Mouse (Mus musculus): ENCODE data around the gene Spef1. TPM values are rescaled to one million over a fixed set of nuclear protein-coding genes. Genes with fewer than 3 reads are reported as not detected.

The Spef1 gene
- total RNA-seq, 2 experiments from 2014 or later, result 4.7 to 5.5 TPM

DNA sequence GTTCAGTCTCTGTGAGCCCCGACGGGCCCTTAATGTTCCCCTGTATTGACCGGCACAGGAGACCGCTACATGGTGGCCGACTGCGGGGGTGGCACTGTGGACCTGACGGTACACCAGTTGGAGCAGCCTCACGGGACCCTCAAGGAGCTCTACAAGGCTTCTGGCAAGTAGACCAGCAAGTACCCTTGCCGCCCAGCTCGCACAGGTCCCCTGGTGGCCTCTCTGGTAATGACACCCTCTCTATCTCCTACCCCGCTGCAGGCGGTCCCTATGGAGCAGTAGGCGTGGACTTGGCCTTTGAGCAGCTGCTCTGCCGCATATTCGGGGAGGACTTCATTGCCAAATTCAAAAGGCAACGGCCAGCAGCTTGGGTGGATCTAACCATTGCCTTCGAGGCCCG is 44.5 kb downstream of the Spef1 start:
- DNase-seq, result peak; percentile 87 to 88

DNA sequence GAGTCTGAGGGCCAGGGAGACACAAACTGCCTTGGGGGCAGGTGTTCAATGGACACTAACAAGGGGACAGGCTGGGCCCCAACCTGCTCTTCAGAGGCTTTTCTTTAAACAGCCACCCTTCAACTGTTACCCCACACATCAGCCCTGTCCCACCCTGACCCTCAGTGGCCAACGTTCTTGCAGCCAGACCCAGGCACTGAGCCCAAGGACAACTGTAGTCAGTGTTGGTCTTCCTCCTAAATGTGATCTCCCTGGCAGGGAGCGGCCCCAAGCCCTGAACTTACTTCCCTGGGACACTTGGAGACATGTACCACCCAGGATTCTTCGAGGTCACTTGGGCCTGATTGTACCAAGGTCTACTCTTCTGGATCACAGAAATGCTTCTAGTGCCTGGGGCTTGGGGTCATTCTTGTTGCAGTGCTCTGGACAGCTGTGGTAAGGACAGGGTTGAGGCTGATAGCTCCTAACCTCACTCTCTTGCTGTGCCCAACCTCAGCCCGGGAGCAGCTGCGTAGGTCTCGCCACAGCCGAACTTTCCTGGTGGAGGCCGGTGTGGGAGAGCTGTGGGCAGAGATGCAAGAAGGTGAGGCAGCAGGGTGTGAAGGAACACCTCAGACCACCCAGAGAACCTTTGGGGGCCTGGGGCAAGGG is 45.6 kb downstream of the Spef1 start:
- peak in 1 of 2 experiments; percentile 7 for DNase-seq

DNA sequence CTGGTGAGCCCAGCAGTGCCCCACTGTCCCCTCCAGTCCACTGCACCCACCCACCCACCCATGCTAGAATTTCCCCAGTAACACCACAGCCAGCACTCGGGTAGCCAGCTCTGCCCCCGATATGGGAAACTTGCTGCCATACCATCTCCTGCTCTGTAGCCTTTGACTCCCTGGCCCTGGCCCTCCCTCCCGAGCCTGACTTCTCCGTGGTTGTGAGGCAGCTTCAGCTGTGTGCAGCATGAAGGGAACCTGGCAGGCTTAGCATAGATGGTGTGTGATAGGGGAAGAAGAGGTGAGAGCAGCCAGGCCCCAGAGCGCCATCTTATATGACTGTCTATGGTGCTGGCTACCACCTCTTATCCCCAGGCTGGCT is 46.6 kb downstream of the Spef1 start:
- DNase-seq, result no peak

DNA sequence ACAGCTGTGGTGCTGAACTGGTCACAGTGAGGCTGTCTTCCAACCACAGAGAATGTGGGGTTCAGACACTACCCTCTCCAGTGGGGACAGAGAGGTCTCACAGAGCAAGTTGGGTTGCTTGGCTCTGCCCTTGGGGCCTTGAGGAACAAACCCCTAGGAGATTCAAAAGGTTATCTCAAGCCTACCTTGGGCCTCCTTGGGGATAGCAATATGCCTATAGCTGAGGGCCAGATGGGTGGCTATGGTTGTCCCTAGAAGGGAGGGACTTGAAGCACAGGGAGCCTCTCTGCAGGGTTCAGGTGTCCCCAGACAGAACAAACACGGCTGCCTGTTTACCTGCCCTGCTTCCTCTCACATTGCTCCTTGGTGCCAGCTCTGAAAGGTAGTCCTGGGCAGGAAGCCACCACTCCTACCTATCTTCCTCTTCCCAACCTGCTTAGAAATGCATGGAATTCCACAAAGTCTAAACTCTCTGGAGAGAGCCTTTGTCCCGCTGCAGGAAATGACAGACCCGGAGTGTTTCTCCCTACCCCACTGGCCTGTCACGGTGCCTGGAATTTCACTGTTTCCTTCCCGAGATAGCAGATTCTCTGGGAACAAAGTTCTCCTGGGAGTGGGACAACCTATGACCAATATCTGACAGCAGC is 47.1 kb downstream of the Spef1 start:
- DNase-seq, result peak; percentile 56 to 83

DNA sequence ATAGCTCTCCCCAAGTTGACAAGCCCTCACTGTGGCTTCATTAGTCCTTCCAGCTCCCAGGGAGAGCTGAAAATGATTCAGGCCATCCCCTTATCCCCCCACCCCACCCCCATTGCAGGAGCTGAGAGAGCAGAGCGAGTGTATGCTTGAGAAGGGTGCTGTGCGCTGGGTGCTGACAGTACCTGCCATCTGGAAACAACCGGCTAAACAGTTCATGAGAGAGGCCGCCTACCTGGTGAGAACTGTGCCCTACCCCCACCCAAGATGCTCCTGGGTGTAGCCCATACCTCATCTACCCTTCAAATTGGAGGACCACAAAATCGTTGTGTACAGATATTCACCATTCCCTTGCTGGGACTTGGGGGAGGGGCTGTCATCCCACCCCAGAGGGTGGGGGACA is 47.8 kb downstream of the Spef1 start:
- DNase-seq, result peak in 1 of 2 experiments; percentile 7

DNA sequence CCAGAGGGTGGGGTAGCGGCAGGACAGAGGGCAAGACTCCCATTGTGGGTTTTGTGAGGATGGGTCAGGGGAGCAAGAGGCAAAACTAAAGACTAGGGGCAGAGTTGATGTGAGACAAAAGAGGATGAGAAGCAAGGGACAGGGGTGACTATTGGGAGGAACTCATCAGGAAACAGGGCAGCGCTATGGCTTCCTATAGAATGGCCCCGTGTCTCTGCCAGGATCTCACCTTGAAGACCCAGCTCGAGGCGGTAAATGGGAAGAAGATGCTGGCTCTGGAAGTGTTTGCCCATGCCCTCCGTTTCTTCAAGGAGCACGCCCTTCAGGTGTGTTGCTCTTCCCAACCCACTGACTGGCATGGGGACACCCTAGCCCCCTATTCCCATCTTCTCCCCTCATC is 48.3 kb downstream of the Spef1 start:
- DNase-seq, result no peak

DNA sequence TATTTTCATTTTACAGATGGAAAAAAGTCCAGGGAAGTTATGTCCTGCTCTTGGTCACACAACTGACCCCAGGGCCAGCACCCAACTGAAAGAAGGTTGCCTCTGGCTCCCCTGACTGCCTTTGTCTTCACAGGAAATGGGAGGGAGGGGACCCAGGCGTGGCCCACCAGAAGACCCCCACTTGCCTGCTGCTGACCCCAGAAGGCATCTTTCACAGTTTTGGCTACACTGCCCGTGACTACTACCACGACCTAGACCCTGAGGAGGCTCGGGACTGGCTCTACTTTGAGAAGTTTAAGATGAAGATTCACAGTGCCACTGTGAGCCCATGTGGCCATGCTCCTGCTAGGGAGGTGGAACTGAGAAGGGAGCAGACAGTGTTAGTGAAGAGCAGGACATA is 48.8 kb downstream of the Spef1 start:
- DNase-seq, result peak in 1 of 2 experiments; percentile 4

DNA sequence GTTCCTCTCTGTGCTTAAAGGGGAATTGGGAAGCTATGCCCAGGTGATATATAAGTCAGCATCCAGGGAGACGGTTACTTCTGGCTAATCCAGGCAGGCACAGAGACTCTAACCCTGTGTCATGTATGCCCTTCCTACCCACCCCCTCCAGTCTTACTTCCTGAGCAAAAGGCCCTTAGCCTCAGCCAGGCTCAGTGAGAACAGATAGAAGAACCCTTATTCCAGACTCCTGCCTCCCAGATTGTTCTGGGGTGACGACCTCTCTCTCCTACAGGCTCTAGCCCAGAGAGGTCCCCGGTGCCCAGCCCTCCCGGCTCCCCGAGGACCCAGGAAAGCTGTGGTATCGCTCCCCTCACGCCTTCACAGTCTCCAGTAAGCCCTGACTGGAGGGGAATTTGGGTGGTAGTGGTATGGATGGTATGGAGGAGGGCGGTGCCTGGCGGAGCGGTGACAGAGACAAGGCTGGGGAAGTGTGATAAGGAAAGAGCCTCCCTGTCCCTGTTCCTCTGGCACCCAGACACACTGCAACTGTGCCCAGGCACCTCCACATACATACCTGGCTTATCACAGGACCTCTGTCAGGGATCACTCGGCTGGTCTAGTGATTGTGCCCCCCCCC is 51.5 kb downstream of the Spef1 start:
- DNase-seq, result peak in 1 of 2 experiments; percentile 9

DNA sequence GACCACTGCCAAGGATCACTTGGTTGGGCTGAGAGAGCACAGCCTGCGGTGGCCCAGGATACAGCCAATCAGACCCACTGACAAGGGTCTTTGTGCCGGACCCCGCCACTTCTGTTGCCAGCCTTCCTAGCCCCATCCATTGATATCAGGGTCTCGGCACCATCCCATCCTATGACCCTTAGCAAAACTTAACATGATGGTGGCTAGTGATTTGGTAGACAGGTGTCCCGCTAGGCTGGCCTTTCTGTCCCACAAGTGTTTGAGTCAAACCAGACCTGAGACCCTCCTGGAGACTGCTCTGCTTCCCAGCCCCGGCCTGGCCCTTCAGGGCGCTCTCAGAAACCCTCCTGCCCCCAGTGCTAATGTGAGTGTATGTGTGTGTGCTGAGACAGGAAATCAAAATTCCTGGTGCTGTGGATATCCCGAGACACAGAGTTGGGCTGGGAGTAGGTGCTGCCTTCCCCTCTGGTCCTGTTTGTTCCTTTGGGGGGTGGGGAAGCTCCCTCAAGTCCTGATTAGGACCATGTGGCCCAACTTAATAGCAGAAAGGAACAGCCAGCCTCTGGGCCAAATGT is 52.2 kb downstream of the Spef1 start:
- DNase-seq, result peak in 1 of 2 experiments; percentile 21

DNA sequence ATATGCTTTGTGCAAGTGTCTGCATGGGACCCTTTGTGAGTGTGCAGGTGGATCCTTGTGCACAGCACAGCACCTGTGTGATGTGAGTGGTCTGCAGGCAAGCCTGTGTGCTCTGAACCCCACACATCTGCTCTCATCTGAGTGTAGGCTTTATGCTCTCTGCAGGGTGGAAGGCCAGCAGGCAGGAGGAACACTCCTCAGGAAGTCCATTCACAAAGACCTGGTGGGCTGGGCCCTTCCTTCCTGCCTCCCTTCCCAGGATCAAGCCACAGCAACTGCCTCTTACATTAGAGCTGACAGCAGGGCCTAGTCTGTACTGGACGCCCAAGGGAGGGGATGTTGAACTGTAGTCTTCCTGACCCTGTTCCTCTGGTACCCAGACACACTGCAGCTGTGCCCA is 52.7 kb downstream of the Spef1 start:
- DNase-seq, result peak; percentile 56 to 89

DNA sequence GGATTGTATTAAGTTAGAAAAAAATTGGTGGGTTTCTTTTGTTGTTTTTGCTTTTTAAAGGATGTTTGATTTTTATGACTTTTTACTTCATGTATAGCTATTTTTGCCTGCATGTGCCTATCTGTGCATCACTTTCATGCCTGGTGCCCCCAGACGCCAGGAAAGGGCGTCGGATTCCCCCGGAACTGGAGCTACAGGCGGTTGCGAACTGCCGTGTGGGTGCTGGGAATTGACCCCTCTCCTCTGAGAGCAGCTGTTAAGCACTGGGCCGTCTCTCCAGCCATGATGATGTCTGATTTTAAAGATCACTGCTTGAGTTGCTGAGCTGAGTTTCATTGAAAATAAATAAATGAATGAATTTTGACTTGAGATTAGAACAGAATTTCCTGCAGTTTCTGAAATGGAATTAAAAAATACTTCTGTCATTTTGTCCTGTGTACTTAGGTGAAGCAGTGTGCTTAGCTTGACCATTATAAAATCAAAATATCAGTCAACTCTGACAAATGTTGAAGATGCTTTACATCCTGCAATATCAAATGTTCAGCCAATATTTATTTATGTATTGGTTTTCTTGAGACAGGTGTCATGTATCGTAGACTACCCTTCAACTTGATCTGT is 54.0 kb downstream of the Spef1 start, which contains the start of gene Gm11037:
Gene Gm11037 (plus strand): TSS at position 568 of the 618 bp plus-strand sequence.
- no peak for DNase-seq

DNA sequence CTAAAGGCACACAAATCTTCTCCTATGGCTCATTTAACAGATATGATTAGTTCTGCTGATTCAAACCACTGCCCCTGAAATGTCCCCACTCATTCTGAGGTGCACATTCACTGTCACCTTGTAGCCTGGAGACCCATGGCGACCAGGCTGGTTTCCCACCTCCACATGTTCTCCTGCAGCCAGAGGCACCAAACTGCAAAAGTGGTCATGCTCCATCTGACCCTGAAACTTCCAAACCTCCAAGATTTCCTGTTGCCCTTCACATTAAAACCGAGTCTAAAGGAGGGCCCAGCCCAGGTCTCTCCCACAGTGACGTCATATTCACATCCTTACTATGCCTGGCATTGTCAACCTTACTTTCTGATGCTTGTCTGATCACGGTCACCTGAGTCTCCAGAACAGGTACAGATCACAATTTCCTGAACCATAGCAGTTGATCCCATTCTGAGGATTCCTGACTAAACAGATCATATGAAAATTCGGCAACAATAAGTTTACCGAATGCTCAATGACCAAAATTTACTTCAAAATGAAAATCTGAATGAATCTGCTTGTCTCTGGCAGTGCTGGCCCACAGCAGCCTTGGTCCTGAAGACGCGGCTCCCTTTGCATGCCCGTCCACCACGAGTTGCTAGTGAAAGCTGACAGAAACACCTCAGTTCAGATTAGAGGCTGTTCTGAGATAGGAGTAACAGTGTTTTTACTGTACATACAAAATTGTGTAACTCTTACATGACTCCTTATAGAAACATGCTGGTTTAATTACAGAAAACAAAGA is 54.8 kb downstream of the Spef1 start:
- DNase-seq, result no peak

DNA sequence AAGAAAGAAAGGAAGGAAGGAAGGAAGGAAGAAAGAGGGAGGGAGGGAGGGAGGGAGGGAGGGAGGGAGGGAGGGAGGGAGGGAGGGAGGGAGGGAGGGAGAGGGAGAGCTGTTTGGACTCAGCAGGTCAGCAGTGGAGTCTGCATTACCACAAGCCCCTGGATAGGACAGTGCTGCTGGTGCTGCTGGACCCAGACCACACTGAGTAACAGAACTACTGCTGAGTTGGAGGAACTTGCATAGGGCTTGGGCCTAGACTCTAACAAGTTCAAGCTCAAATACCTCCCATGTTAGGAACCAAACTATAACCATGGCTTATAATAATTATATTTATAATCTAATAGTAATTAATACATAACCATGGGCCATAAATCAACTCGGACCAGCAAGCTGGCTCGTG is 56.2 kb downstream of the Spef1 start:
- no peak for DNase-seq

DNA sequence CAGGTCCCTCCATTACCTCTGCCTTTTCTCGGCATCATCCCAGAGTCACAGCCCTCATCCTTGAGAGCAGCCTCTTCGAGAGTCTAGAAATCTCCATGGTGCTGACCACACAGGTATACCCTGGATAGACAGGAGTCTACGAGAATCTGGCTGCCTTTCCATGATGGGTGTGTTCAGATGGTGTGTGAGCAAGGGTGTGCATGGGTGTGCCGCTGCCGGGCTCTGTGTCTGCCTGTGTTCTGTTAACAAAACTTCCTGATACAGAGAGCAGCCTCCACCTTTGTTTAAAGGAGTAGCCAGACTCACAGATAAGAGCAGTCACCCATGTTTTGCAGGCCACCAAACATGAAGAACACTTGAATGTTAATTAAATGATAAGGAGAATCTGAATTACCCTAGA is 57.2 kb downstream of the Spef1 start:
- DNase-seq, result peak; percentile 47 to 74

DNA sequence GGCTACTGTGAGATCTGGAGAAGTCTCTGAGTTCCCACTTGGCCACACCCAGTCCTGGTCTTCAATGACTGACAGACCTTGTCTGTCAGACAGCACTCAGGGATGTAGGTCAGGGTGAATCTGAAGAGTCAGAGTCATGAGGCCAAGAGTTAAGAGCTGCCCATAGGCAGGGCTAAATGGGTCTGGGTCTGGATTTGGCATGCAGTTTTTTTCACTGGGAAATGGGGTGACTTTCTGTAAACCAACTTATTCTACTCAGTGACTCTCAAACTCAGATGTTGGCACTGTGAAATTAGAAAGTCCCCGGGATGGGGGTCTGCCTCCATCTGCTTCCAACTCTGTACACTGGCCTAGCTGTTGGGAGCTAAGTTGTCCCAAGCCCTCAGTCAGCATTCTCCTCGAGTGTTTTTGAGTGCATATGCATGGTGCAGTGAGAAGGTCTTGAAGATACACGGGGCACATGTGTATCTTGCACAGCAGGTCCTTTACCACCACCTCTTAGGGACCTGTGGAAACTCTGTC is 58.4 kb downstream of the Spef1 start:
- no peak for DNase-seq

DNA sequence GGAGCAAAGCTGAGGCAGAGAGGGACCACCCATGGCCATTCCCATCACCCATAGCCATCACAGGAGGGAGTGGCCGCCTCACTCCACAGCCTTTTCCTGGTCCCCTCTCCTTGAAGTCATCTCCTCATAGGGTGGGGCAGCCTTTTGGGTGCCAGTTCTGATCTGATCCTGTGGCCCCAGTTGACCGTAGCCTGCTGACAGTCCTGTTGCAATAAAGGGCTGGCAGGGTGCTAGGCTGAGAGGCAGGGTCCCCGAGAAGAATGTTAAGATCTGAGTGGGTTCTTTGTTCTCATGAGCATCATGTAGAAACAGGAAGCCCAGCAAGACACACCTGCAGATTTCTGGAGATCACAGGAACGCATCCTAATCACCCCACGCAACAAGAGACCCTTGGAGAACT is 58.9 kb downstream of the Spef1 start:
- DNase-seq, result peak; percentile 52 to 74

DNA sequence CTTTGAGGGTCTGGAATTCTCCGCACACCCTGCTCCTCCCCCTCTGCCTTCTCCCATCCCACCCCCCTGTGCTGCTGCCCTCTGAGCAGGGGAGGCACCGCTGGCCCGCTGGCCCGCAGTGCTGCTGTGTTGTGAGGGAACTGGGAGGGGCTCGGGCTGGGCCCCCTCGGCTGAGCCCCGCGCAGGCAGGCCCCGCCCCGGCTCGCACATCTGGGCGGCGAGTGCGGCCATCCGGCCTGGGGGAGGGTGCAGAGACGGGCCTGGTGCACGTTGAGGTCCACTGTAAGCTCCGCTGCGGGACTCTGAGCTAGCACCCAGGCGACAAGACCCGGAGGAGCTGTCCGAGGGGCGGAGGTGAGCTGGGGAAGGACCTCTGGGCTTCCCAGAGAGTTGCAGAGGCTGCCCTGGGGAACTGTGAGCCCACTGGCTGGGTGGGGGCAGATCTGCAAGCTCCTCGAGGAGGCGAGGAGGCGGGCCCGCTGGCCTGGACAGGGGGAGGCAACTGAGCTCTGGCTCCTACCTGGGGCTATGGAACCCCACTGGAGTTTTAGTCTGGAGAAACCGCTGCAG is 59.8 kb downstream of the Spef1 start, which contains the start of gene Hspa12b:
Gene Hspa12b (plus strand): TSS at position 120 of the 570 bp plus-strand sequence.
- peak; percentile 77 to 88 for DNase-seq

DNA sequence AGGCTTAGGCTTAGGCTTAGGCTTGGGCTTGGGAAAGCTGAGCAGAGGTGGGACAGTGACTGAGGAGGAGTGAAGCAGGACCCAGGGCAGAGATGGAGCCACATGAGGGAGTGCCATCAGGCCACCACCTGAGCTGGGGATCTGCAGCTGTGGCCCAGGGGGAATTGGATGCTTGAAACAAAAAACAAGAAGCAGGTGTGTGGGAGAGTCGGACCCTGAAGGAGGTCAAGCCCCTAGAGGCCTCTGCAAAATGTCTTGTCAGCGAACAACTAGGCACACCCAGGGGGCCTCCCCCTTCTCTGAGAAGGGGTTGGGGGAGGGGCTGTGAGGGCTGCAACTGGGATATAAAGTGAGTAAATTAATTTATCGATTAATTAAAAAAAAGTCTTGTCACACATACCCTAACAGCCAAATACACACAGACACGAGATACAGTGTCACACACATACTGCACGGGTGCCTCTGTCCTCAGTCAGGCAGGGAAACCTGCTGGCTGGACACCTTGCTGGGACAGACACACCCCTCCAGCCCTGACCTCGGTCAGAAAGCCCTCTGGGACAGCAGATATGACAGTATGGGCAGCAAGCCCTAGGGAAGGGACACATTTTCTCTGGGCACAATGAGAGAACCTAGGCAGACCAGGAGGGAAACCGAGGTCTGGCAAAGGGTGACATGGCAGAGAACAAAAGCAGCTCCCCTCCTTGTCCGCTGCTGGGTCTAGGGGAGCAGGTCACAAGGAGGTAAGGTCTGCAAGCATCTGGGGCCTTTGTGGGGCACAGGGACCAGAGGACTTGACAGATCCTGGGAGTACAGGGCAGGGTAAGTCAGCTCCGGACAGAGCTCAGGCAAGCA is 60.9 kb downstream of the Spef1 start:
- no peak for DNase-seq

DNA sequence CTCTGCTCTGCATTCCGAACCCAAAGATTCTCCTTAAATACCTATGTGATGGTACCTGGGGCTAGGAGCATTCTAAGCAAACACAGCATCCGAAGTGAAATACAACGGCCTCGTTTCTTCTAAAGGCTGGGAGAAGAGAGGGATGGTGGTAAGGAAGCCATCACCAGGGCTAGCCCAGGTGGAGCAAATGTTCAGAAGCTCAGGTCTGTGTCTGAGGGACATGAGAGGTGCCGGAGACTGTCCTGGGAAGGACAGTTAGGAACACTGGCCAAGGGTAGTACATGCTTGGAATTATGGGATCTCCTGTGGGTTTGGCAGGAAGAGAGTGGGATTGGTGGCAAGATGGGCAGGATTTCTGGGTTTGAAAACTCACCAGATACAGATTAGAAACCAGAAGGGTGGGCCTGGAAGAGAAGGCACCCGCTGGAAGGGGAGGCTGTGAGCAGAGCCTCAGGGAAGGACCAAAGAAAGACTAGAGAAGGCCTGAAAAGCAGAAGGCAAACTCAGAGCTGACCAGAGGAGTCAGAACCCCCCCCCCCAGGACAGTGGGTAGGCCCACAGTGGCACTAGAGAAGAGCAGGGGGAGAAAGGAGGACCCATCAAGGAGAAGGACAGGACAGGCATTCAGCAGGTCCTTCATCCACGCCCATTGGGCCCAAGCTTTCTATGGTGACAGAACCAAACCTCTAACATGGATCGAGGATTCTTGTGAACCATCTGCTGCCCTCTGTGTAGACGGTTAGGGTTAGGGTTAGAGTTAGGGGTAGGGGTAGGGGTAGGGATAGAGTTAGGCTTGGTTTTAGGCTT is 61.7 kb downstream of the Spef1 start:
- peak in 1 of 2 experiments; percentile 3 for DNase-seq

Data from heart, adult 18-20 months (tissue).